Mouse (Mus musculus): ENCODE measurements around the gene Cyp3a57.
"Not testable (repeated sequence)": the region's sequence is repeated elsewhere in the genome, so short reads cannot be mapped to it uniquely, and the experiment has no call there.

Cyp3a57 gene

GRCm38 (mm10) chr5:145344941-145345340, at the start of gene Cyp3a57:
Cyp3a57 (plus strand) TSS chr5:145345279.
- DNase-seq (ENCODE audit: low spot score in 2 of 2): no peak

- no peak for DNase-seq (ENCODE audit: low spot score in 2 of 2)
Measured at GRCm38 (mm10) chr5:145300469-145300868, 44.6 kb upstream of the Cyp3a57 start.

- not testable (repeated sequence) for DNase-seq (ENCODE audit: low spot score in 2 of 2)
Measured at GRCm38 (mm10) chr5:145301796-145302195, 43.3 kb upstream of the Cyp3a57 start.

- DNase-seq (ENCODE audit: low spot score in 2 of 2): no peak
Measured at GRCm38 (mm10) chr5:145302424-145302823, 42.7 kb upstream of the Cyp3a57 start.

GRCm38 (mm10) chr5:145306953-145307352, 38.1 kb upstream of the Cyp3a57 start:
- not testable (repeated sequence) for DNase-seq (ENCODE audit: low spot score in 2 of 2)

- DNase-seq (ENCODE audit: low spot score in 2 of 2): not testable (repeated sequence)
Measured at GRCm38 (mm10) chr5:145307811-145308210, 37.3 kb upstream of the Cyp3a57 start.

GRCm38 (mm10) chr5:145313845-145314244, 31.2 kb upstream of the Cyp3a57 start:
- DNase-seq (ENCODE audit: low spot score in 2 of 2): no peak

GRCm38 (mm10) chr5:145317141-145317540, 27.9 kb upstream of the Cyp3a57 start:
- DNase-seq (ENCODE audit: low spot score in 2 of 2): no peak

GRCm38 (mm10) chr5:145338756-145339155, 6.3 kb upstream of the Cyp3a57 start:
- DNase-seq (ENCODE audit: low spot score in 2 of 2): peak; percentile 8 to 33

GRCm38 (mm10) chr5:145349697-145350096, 4.6 kb downstream of the Cyp3a57 start:
- no peak for DNase-seq (ENCODE audit: low spot score in 2 of 2)

- DNase-seq (ENCODE audit: low spot score in 2 of 2): no peak
Measured at GRCm38 (mm10) chr5:145353081-145353480, 8.0 kb downstream of the Cyp3a57 start.

GRCm38 (mm10) chr5:145415416-145415815, 70.3 kb downstream of the Cyp3a57 start:
- not testable (repeated sequence) for DNase-seq (ENCODE audit: low spot score in 2 of 2)

GRCm38 (mm10) chr5:145422287-145422686, 77.2 kb downstream of the Cyp3a57 start:
- DNase-seq (ENCODE audit: low spot score in 2 of 2): no peak

- no peak for DNase-seq (ENCODE audit: low spot score in 2 of 2)
Measured at GRCm38 (mm10) chr5:145431004-145431403, 85.9 kb downstream of the Cyp3a57 start.

- no peak for DNase-seq (ENCODE audit: low spot score in 2 of 2)
Measured at GRCm38 (mm10) chr5:145433688-145434087, 88.6 kb downstream of the Cyp3a57 start.
